Mouse (Mus musculus) heart, adult 10 weeks (tissue): ENCODE results near the gene Olfr433. TPM values are rescaled to one million over a fixed set of nuclear protein-coding genes. Genes with fewer than 3 reads are reported as not detected.

Experiments used
- polyA plus RNA-seq: library from polyadenylated mRNA; stranded (reverse); fragments of 350-450 nt; fragmentation: Illumina TruSeq; extraction: RNeasy Lipid Tissue Mini Kit (QIAGEN cat#74804); gene quantifications from one replicate; pipeline ENCODE4 v1.2.3, GENCODE M21; 2014; ENCODE audit warnings: low read depth, low replicate concordance

Gene Olfr433
- not detected for polyA plus RNA-seq

GRCm38 (mm10) chr1:174040523-174041177, at the start of gene Olfr433:
Gene Olfr433, plus strand, starts transcription at chr1:174040705.

GRCm38 (mm10) chr1:174031698-174032097, 8.8 kb upstream of the Olfr433 start, which contains the start of gene Ifi205:
Gene Ifi205, minus strand, starts transcription at chr1:174031810.

DNA sequence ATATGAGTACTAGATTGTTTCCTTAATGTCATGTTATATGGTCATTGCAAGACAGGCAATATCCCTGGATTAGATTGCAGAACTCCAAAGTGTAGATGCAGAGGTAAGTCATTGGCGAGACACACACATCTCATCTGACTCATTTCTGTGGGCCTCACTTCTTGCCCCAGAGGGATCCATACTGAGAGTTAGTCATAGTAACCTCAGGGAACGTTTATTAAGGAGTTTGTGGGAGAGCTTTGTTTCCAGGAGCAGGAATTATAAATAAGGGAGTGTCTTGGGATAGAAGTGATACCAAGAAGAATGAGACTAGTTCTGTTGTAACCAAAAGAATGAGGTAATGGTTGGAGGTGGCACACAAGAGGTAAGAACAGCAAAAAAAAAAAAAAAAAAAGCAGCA, 8.4 kb downstream of the Olfr433 start, which contains the start of gene Olfr432:
Gene Olfr432, plus strand, starts transcription at position 313 of the 400 bp plus-strand sequence.

DNA sequence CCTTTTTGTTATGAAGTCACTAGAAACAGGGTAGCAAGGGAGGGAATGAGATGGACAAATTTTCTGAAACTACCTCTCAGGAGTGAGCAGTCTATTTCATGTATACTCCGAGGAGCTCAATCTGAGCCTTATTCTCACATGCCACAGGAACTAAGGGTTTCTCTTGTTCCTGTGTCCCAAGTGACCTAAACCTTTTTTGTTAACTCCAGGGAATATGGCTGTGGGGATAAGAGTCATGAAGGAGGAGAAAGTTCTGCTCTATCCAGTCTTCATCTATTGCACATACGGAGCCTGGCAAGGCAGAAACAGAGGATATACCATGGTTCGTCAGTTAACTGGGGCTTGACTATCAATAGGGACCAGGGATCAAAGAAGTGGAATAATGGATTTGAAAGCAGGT, 25.8 kb downstream of the Olfr433 start, which contains the start of gene Olfr430:
Gene Olfr430, plus strand, starts transcription at position 301 of the 400 bp plus-strand sequence.

DNA sequence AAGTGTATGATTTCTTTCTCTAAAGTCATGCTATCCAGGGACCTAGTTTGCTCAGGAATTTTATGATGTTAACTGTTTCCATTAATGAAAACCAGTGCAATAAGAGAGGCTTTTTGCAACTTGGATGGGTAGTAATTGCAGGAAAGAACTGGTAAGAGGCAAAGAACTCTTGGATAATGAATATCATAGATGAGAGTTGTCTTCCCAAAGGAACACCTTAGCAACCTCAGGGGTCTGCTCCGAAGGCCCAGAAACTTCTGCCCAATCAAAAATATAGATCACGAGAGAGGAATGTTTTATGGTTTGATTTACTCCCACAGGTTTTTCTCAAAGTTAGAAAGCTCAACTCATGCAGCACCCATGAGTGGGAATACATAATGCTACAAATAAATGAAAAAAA, 43.5 kb downstream of the Olfr433 start, which contains the start of gene Olfr429:
Gene Olfr429, plus strand, starts transcription at position 301 of the 400 bp plus-strand sequence.

Other genes with a start within 250 kb of the Olfr433 start
- 4.5 TPM for gene Ifi211, start 127.7 kb upstream of the Olfr433 start, polyA plus RNA-seq
- gene Mndal, start 98.2 kb upstream of the Olfr433 start, polyA plus RNA-seq: 38.8 TPM
- gene Ifi203, start 98.0 kb upstream of the Olfr433 start, polyA plus RNA-seq: 27.9 TPM
- not detected for gene Ifi202b, start 58.0 kb upstream of the Olfr433 start, polyA plus RNA-seq
- 8.1 TPM for gene Ifi205, start 8.9 kb upstream of the Olfr433 start, polyA plus RNA-seq
- gene Olfr432, start 8.5 kb downstream of the Olfr433 start, polyA plus RNA-seq: not detected
- gene Olfr430, start 25.9 kb downstream of the Olfr433 start, polyA plus RNA-seq: not detected
- not detected for gene Olfr429, start 43.6 kb downstream of the Olfr433 start, polyA plus RNA-seq
- not detected for gene Olfr427, start 56.2 kb downstream of the Olfr433 start, polyA plus RNA-seq
- gene Olfr231, start 80.5 kb downstream of the Olfr433 start, polyA plus RNA-seq: not detected
- not detected for gene Olfr424, start 90.8 kb downstream of the Olfr433 start, polyA plus RNA-seq
- not detected for gene Olfr420, start 114.9 kb downstream of the Olfr433 start, polyA plus RNA-seq
- 9.6 TPM for gene Spta1, start 132.1 kb downstream of the Olfr433 start, polyA plus RNA-seq
- not detected for gene Olfr419, start 211.4 kb downstream of the Olfr433 start, polyA plus RNA-seq